Mouse (Mus musculus): ENCODE results near the gene Ppp2r2c.

GRCm38 (mm10) chr5:36907695-36908094 lies 39.4 kb downstream of the Ppp2r2c start:
- no peak for TF ChIP-seq CTCF (IDR thresholded peaks at IDR 0.05)
- TF ChIP-seq POLR2A (IDR thresholded peaks at IDR 0.05; ENCODE audit: insufficient read depth, low read depth, low read length) = no peak
- TF ChIP-seq EP300 (IDR thresholded peaks at IDR 0.05; ENCODE audit: insufficient read depth, low read depth, low read length) = no peak
